Mouse (Mus musculus): ENCODE measurements around the gene Fscn1.
A peak's percentile ranks its signal among the peaks of the same experiment; 100 is the strongest.

The Fscn1 gene

GRCm38 (mm10) chr5:142959576-142960556, at the start of gene Fscn1:
Gene Fscn1, plus strand, starts transcription at chr5:142960343.
- no peak for DNase-seq (ENCODE audit: low read depth, low spot score)

GRCm38 (mm10) chr5:142911629-142912028, 48.5 kb upstream of the Fscn1 start:
- peak; percentile 40 for DNase-seq (ENCODE audit: low read depth, low spot score)

GRCm38 (mm10) chr5:142912320-142912719, 47.8 kb upstream of the Fscn1 start:
- no peak for DNase-seq (ENCODE audit: low read depth, low spot score)

GRCm38 (mm10) chr5:142912739-142913138, 47.4 kb upstream of the Fscn1 start:
- peak; percentile 48 for DNase-seq (ENCODE audit: low read depth, low spot score)

- DNase-seq (ENCODE audit: low read depth, low spot score) = no peak
Measured at GRCm38 (mm10) chr5:142915231-142915630, 44.9 kb upstream of the Fscn1 start.

GRCm38 (mm10) chr5:142916593-142916992, 43.5 kb upstream of the Fscn1 start:
- no peak for DNase-seq (ENCODE audit: low read depth, low spot score)

- DNase-seq (ENCODE audit: low read depth, low spot score) = no peak
Measured at GRCm38 (mm10) chr5:142917402-142917801, 42.7 kb upstream of the Fscn1 start.

GRCm38 (mm10) chr5:142920311-142921073, 39.7 kb upstream of the Fscn1 start:
- DNase-seq (ENCODE audit: low read depth, low spot score) = no peak

GRCm38 (mm10) chr5:142921074-142921459, 39.1 kb upstream of the Fscn1 start:
- no peak for DNase-seq (ENCODE audit: low read depth, low spot score)

GRCm38 (mm10) chr5:142922251-142922650, 37.9 kb upstream of the Fscn1 start:
- DNase-seq (ENCODE audit: low read depth, low spot score) = no peak

GRCm38 (mm10) chr5:142923781-142924180, 36.4 kb upstream of the Fscn1 start:
- no peak for DNase-seq (ENCODE audit: low read depth, low spot score)

- no peak for DNase-seq (ENCODE audit: low read depth, low spot score)
Measured at GRCm38 (mm10) chr5:142924336-142924959, 35.7 kb upstream of the Fscn1 start.

- no peak for DNase-seq (ENCODE audit: low read depth, low spot score)
Measured at GRCm38 (mm10) chr5:142926204-142926939, 33.8 kb upstream of the Fscn1 start.

- DNase-seq (ENCODE audit: low read depth, low spot score) = no peak
Measured at GRCm38 (mm10) chr5:142926940-142927228, 33.3 kb upstream of the Fscn1 start.

- DNase-seq (ENCODE audit: low read depth, low spot score) = no peak
Measured at GRCm38 (mm10) chr5:142927341-142927930, 32.7 kb upstream of the Fscn1 start.

- DNase-seq (ENCODE audit: low read depth, low spot score) = peak; percentile 95
Measured at GRCm38 (mm10) chr5:142928749-142929399, 31.3 kb upstream of the Fscn1 start.

- DNase-seq (ENCODE audit: low read depth, low spot score) = no peak
Measured at GRCm38 (mm10) chr5:142929400-142929752, 30.8 kb upstream of the Fscn1 start.

- DNase-seq (ENCODE audit: low read depth, low spot score) = no peak
Measured at GRCm38 (mm10) chr5:142931241-142931745, 28.9 kb upstream of the Fscn1 start.

GRCm38 (mm10) chr5:142932084-142932685, 28.0 kb upstream of the Fscn1 start:
- peak; percentile 91 for DNase-seq (ENCODE audit: low read depth, low spot score)

- DNase-seq (ENCODE audit: low read depth, low spot score) = no peak
Measured at GRCm38 (mm10) chr5:142932731-142933130, 27.4 kb upstream of the Fscn1 start.

Data from A20 (cell line).